Mouse (Mus musculus): ENCODE measurements around the gene Fxyd6.

DNA sequence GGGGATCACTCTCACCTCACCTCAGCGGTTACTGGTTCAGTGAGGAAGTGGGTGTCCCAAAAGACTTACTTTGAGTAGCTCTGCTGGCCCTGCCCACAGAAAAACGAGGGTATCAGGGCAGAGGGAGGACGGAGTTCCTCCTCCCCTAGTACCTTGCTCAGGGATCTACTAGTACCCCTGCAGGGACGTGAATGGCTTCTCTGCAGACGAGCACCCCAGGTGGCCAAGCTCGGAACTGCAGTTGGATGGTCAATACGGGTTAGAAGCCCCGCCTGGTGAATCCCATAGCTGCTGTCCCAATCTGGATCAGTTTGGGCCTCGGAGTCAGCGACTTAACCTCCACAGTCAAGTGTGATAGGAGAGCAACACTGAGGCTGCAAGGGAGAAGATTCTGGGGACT, 42.3 kb downstream of the Fxyd6 start:
- TF ChIP-seq CTCF (IDR thresholded peaks at IDR 0.05; ENCODE audit: control insufficient read depth, insufficient read depth, low read length) (peak; percentile 86), POLR2A (IDR thresholded peaks at IDR 0.05; ENCODE audit: borderline replicate concordance, control insufficient read depth, low read depth, low read length) (no peak)

Measured in bone marrow, adult 2 months (tissue).